Mouse (Mus musculus) neutrophil, adult 83 days (primary cell): Measurements from ENCODE around the gene Bhmt2. TPM values are rescaled to one million over a fixed set of nuclear protein-coding genes. Genes with fewer than 3 reads are reported as not detected.

Experiments used
- total RNA-seq, 2 experiments: library from RNA; stranded (reverse); gene quantifications; one replicate each; pipeline ENCODE4 v1.2.4; 2023

Bhmt2 gene
- not detected for total RNA-seq

DNA sequence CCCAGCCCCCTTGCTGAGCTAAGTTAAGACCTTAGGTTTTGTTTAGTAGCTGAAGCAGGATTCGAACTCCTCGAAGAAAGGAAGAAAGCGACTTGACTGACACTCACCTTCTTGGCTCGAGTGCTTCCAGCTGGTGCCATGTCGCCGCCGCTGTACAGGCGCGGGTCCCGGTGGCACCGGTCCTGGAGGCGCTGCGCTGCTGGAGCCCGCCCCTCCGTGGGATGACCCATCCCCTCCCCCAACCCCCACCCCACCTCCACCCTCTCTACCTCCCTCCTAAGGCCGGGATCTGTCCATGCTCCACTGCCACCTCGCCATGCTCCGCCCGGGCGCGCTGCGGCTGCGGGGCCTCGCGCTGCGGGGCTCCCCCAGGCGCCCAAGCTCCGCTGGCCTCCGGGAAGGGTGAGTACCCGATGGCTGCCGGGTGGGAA is at the start of gene Bhmt2, which contains the start of gene Dmgdh:
Gene Bhmt2 (minus strand): TSS at position 172 of the 431 bp plus-strand sequence.
Gene Dmgdh (plus strand): TSS at position 303 of the 431 bp plus-strand sequence.

DNA sequence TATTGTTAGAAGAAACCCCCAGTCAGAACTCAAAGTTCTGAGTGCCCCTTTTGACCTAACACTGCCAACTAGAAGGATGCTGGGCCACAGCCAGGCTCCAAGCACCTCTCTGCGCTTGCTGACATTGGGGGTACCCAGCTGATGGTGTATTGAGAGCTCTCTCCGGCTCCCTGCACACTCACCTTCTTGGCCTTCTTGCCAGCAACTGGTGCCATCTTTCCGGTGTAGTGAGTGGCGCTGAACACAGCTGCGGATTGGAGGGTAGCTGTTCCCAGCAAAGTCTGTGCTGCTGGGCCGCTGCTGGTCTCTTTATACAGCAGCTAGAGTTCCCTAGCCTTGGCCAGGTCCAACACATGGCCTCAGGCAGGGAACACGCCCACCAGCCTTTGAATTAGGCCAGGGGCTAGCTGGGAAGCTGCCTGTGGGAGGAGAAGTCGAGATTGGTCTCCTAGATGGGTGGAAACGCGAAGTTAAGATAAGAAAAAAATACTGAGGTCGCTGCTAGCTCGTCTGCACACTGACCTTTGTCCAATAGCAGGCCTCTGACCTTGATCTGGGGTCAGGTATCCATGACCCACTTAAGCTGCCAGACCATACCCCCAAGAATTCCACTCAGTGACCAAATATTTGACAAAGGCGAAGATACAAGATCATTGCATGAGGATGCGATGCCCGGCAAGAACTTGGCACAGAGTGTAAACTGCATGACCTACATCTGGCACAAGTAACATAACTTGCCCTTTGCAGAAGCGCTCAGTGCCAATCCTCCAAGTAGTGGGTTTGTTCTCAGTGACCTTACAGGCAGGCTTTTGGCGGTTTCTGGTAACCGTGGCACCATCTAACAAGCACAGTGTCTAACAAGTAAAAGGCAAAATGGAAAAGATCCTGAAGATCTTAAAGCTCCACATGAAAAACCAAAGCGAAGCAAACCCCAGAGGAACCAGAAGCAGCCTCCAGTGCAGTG is 36.5 kb downstream of the Bhmt2 start, which contains the start of gene Bhmt:
Gene Bhmt (minus strand): TSS at position 680 of the 964 bp plus-strand sequence.

Other genes with a start within 250 kb of the Bhmt2 start
- gene Jmy, start 174.5 kb downstream of the Bhmt2 start, total RNA-seq = 10 to 100 TPM; 12.3 to 13.5 TPM
- gene Bhmt, start 36.3 kb downstream of the Bhmt2 start, total RNA-seq = not detected
- gene Dmgdh, start 131 bp upstream of the Bhmt2 start, total RNA-seq = not detected
- 10 to 100 TPM; 47.2 to 51.9 TPM for gene Arsb, start 97.3 kb upstream of the Bhmt2 start, total RNA-seq